Mouse (Mus musculus): ENCODE data around the gene Adgrl2.
A peak's percentile ranks its signal among the peaks of the same experiment; 100 is the strongest.

The Adgrl2 gene

GRCm38 (mm10) chr3:148990531-148991003 is at the start of gene Adgrl2:
Gene Adgrl2, minus strand, starts transcription at chr3:148990555.
- peak in 1 of 2 experiments; percentile 7 for DNase-seq (ENCODE audit: low spot score in 2 of 2)

GRCm38 (mm10) chr3:149038771-149039170 is 48.4 kb upstream of the Adgrl2 start:
- DNase-seq (ENCODE audit: low spot score in 2 of 2), result no peak

GRCm38 (mm10) chr3:149019925-149020324 is 29.6 kb upstream of the Adgrl2 start:
- no peak for DNase-seq (ENCODE audit: low spot score in 2 of 2)

GRCm38 (mm10) chr3:149009311-149009710 is 19.0 kb upstream of the Adgrl2 start:
- DNase-seq (ENCODE audit: low spot score in 2 of 2), result no peak

DNA sequence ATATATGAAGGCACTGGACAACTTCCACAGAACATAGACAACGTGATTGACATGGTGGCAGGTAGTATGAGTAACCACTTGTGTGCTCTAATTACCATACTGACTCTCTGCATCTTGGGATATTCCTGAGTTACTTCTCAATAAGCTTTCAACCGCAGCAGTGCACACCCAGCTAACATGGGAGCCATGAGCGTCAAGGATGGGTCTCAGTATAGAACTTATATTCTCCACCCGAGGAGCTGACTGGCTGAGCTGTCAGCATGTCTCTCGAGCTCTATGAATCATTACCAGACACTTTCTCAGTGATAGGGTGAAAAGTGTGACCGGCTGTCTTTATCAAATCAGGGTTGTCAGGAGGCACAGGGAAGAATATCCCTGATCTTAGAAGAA is 18.3 kb upstream of the Adgrl2 start:
- no peak for DNase-seq (ENCODE audit: low spot score in 2 of 2)

DNA sequence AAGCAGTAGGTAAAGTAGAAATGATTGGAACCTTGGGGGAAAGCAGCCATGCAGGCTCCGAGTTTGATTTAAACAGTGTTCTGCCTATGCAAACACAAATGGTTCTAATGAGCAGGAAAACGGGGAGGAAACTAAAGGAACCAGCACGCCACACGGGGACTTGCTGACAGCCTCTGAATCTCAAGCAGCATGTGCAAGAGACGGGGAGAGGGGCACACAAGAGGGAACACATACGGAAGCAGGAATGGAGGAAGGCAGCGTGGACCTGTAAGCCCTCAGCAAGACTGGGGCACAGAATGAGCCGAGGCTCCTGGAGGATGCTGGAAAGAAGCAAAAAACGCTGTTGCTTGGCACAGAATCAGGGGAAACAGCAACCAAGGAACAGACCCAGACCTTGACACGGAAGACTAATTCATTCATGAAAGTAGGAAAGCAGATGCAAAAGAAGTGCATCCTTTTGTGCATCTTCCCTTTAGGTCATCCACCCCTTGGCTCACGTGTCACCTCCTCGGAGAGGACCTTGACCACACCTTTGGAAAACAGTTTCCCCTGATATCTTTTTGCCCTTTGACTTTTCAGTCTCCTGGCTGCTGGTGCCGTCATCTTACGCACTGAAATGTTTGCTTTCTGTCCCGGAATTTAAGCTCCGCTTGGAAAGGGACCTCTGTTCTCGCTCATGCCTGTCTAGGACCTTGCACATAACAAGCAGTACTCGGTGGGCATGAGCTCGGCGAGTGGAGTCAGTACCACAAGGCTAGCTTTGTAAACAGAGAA is 17.7 kb upstream of the Adgrl2 start:
- DNase-seq (ENCODE audit: low spot score in 2 of 2), result no peak

GRCm38 (mm10) chr3:149001364-149001763 is 11.0 kb upstream of the Adgrl2 start:
- DNase-seq (ENCODE audit: low spot score in 2 of 2), result no peak

DNA sequence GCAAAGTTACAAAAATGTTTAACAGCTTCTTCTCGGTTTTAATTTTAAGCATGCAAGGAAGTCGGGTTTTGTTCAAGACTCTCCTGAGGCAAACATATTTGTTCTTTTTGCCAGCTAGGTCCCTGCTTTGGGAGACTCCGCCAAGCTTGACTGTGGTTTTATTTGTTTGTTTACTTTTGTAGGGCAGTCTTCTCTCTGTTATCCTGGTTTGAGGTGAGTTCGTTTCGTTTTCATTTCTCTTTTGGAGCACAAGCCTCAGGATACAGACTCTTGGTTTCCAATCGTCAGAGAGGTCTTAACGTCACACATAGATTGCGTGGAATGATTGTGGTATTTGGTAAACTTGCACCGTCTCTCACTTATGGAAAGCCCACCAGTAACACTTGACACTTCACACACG is 8.3 kb upstream of the Adgrl2 start:
- DNase-seq (ENCODE audit: low spot score in 2 of 2), result no peak

DNA sequence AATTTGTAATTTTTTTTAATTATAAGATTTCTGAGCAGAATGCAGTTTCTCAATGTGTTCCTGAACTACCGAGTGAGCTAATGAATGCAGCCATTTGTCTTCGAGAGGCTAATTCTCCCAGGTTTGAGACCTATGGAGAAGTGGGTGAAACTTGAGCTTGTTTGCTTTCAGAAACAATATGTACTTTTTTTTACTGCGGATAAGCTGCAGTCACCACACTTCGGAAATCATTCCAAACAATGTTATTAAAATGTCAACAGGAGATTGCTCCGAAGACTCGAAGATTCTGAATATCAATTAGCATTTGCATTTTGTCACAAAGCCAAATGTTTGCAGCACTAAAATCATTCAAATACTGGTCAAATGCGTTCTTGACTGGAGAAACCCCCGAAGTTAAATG is 701 bp upstream of the Adgrl2 start:
- DNase-seq (ENCODE audit: low spot score in 2 of 2), result no peak

DNA sequence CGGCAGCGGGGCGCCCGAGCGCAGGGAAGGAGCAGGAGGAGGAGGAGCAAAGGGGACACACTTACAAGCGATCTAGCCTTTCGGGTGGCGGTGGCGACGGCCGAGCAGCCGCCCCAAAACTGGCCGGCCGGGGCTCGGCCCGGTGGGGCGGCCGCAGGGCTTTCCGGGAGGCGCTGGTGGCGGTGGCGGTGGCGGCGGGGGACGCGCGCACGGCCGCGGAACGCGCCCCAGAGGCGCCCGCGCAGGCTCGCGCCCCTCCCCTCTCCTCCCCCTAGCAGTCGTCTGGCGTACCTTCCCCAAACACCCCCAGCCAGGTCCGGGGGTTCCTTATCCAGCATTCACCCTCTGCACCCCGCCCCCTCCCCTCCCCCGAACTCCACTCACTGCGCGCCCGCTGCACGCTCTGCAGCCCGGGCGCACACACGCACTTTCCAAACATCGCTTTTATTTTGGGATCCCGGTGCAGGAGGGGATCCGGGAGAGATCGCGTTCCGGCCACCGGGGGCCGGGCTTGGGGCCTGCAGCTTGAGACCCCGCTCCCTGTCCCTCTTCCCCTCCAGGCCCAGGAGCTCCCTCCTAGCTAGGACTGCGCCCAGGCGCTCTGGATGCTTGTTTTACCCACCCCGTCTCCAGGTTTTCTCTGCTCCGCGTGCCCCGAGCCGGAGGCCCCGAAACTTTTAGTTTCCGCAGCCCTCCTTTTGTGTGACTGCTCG is 381 bp downstream of the Adgrl2 start:
- peak in 1 of 2 experiments; percentile 2 for DNase-seq (ENCODE audit: low spot score in 2 of 2)

DNA sequence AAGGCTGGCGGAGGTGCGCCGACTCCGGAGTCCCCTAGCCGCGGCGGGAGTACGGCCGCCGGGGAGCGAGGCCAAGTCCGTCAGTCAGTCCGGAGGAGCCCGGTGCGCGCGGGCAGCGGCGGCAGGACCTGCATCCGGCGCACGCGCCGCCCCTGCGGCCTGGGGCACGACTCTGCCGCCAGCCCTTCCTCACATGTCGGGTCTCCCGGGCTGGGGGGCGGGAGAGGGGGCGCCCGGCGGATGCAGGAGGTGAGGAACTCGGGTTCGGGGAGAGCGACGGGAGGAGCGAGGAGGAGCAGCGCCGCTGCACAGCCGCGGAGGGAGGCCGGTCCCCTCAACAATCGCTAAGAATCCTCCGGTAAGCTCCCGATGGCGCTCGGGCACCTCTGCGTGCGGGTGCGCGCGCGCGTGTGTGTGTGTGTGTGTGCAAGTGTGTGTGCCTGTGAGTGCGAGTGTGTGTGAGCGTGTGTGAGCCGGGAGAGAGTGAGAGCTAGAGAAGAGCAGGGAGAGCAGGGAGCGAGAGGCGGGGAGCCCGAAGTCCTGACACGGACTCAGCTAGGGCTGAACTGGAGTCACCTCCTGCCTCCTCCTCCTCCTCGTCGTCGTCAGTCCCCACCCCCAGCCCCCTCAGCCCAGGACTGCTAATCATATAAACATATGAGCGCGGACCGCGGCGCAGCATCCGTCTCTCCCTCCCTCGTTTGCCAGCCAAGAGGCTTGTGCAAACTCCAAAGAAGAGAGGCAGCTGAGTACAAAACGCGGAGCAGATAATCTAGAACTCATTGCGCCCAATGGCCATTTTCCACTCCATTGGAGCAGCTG is 1.1 kb downstream of the Adgrl2 start:
- peak in 1 of 2 experiments; percentile 26 for DNase-seq (ENCODE audit: low spot score in 2 of 2)

DNA sequence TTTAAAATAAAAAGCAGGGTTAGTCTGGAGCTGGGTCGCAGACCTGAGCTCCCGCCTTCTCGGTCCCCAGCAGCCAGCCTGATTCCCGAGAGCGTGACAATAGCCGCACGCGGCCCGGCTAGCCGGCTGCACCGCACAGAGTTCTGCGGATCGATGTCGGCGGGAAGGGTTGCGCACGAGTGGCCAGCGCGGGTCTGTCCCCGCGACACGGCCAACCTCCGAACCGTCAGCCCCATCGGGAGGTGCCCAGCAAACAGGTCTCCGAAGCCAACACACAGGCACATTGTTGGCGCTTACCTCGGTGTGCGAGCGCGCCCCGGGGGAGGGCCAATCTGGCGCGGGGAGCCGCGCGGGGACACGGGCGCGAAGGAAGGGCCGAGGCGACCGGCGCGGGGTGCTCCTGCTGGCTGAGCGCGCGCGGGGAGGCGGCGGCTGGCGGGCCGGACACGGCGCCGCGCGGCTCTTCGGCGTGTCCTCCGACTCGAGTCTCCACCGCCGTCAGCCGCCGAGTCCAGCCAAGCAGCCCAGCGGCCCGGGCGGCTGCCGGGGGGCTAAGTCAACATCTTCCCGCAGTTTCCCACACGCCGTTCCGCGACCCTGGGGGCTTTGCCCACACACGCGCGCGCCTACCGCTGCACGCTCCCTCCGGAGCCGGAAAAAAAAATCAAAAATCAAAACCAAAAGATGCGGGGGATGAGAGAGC is 1.9 kb downstream of the Adgrl2 start:
- no peak for DNase-seq (ENCODE audit: low spot score in 2 of 2)

DNA sequence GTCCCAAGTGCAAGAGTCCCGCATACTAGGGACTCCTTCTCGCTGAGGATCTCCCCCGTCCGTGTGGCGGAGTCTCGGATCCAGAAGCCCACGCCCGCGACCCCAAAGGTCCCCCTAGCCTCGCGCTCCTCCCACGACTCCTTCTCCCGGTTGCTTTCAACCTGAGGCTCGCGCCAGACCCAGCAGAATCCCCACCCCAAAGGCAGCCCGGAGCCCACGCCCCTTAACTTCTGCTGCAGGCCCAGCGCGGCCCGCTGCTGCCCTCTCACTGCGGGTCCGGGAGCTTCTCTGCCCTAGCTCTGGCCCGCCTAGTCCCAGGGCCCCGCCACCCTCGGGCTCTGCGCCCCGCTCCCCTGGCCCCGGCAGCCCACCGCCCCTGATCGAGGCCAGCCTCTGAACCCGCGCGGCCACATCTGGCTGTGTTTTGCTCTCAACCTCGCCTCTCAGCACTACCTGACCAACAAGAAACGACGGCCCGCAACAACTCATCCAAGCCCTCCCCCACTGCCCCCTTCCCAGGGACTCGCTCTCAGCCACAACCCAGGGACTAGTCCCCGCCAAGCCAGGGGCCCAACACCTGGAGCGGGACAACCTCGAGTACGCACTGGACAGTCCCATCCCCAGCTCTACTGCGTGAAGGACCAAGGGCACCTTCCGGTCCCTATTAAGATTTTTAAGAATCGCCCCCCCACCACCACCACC is 2.6 kb downstream of the Adgrl2 start:
- DNase-seq (ENCODE audit: low spot score in 2 of 2), result peak in 1 of 2 experiments; percentile 24

DNA sequence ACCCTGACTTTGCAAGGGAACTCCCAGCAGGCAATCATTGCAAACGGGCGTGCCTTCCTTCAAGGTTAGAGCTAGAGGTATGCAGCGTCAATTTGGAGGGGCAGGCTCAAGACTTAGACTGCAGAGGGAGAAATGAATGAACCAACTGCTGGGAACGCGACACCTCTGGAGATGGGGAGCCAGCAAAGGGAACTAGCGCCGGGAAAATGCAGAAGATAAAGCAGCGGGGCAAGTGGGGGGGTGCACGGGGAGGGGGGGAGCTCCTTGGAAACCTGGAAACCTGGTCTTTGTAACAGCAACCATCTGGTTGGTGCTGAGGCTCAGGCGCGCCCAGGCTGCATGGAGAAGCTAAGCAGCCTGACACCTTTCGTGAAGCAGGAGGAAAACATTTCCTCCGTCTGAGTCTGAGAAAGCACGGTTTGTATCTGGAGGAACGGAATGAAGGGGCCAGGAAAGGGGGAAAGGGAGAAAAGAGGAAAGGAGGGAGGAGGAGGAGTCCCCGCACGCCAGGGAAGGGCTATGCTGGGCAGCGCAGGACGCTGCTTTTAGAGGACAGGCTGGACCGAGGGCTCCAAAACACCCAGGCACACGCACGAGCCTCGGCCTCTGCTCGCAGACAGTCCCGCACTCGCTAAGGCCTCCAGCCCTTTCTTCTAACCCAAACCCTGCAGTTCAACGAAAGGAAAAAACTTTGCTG is 3.3 kb downstream of the Adgrl2 start:
- DNase-seq (ENCODE audit: low spot score in 2 of 2), result no peak

DNA sequence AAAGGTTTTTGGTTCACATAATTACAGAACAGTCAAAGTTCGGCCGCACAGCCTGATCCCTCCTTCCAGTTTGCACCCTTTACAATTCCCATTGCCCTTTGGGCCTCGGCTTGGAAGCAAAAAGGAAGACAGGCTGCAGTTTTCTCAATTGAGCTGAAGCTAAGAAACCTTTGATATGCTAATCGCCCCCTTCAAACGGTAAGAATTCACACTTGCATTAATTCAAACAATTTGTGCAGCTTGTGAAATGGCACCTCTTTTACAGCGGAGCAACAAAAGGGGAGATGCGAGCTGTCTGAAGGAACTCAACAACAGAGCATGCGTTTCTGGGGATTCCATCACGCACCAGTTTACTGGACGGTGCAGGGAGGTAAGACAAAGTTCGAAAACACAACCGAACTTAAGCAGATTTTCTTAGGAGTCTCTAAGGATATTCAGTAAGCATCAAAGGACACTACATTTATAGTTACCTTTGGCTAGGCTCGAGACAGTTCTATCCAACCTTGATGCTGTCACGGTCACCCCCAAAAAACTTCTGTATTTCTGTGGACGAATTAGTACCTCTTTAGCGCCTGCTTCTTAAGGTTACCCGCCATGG is 4.0 kb downstream of the Adgrl2 start:
- no peak for DNase-seq (ENCODE audit: low spot score in 2 of 2)

DNA sequence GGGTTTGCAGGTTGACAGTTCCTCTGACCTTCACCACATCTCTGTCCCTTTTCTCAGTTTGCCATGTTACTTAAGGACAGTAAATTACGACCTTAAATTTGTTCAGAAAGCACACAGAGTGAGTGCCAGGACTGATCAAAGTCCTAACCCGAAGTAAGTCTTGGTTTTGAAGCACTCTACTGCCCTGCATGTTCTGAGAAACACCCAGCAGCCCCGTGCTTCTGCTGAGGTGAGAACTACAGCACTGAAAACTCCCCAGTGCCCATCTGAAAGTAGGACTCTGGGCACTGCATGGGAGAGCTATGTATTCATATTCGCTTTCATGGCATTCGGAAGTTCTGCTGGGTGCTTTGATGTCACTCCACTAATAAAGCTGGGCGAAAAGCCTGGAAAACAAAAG is 6.0 kb downstream of the Adgrl2 start:
- DNase-seq (ENCODE audit: low spot score in 2 of 2), result no peak

GRCm38 (mm10) chr3:148982370-148982769 is 8.0 kb downstream of the Adgrl2 start:
- DNase-seq (ENCODE audit: low spot score in 2 of 2), result no peak

GRCm38 (mm10) chr3:148981776-148982175 is 8.6 kb downstream of the Adgrl2 start:
- no peak for DNase-seq (ENCODE audit: low spot score in 2 of 2)

DNA sequence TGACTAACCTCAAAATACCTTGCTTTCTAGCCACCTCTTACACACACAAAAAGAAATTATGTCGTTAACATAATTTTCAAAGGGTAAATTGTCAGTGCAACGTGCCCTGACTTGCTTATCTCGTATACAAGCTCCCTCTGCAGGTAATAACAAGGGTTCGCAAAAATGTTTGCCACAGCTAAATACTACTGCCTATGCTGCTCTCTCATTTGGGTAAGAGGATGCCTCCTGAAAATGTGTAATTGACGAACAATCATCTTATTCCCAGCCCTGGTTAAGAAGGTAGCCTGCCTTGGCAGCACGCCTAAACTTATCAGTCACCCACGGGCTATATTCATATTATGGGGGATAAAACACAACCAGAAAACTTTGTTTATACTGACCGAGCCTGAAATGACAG is 11.8 kb downstream of the Adgrl2 start:
- DNase-seq (ENCODE audit: low spot score in 2 of 2), result no peak

DNA sequence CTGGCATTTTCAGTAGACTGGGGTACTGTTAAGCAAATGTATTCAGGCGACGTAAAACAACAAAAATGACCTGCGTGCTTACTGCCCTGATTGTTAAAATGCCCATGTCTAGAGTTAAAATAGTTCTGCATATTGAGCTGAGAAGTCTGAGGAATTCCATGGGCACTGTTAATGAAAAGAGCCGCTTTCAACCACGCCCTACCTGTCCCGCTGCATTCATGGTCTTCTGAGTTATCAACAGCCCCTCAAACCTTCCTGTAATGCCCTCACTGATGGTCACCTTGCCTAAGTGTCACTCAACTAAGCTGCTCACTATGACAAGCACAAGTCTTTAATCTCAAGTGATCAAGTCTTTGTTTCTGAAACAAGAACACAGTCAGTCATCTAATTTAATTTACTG is 12.5 kb downstream of the Adgrl2 start:
- no peak for DNase-seq (ENCODE audit: low spot score in 2 of 2)

Data from spleen, postnatal 14 days (tissue).